Mouse (Mus musculus): ENCODE measurements around the gene Asb16. TPM values are rescaled to one million over a fixed set of nuclear protein-coding genes. Genes with fewer than 3 reads are reported as not detected.

Gene Asb16
- polyA plus RNA-seq, 1 experiment, result 0.70 TPM

GRCm38 (mm10) chr11:102309821-102310617 is 41.5 kb downstream of the Asb16 start:
- Histone ChIP-seq H3K27ac (ENCODE audit: insufficient read depth, low read depth, low read length) (no peak overlapping the region), H3K4me3 (ENCODE audit: insufficient read depth, low read depth, low read length) (peak overlapping the region; percentile 30; the same call in 1 of the 2 replicates), H3K27me3 (replicated peaks; ENCODE audit: control insufficient read depth, insufficient read depth, low read length) (no peaks in the 10 kb centered on the region), H3K36me3 (ENCODE audit: control insufficient read depth, insufficient read depth, low read length) (peaks cover 3% of the 10 kb centered on the region; the same call in 1 of the 2 replicates), H3K4me1 (ENCODE audit: control insufficient read depth, insufficient read depth, low read length) (peaks cover 19% of the 10 kb centered on the region)
- no peak for DNase-seq
- WGBS, result 83% methylated on average over 22 of the region's 22 CpGs
- no peak for TF ChIP-seq CTCF (conservative IDR thresholded peaks at IDR 0.05; ENCODE audit: insufficient read depth, insufficient read length, low read depth, low read length)
- TF ChIP-seq POLR2A (IDR thresholded peaks at IDR 0.05; ENCODE audit: low read depth, low read length), result no peak

- no peak for TF ChIP-seq CTCF (conservative IDR thresholded peaks at IDR 0.05; ENCODE audit: insufficient read depth, insufficient read length, low read depth, low read length)
- TF ChIP-seq POLR2A (IDR thresholded peaks at IDR 0.05; ENCODE audit: low read depth, low read length), result no peak
- Histone ChIP-seq H3K27me3 (replicated peaks; ENCODE audit: control insufficient read depth, insufficient read depth, low read length) (no peaks in the 10 kb centered on the region), H3K4me3 (ENCODE audit: insufficient read depth, low read depth, low read length) (peak overlapping the region; percentile 7; the same call in 1 of the 2 replicates), H3K27ac (ENCODE audit: insufficient read depth, low read depth, low read length) (peak overlapping the region; percentile 26; the same call in 1 of the 2 replicates), H3K4me1 (ENCODE audit: control insufficient read depth, insufficient read depth, low read length) (peaks cover 27% of the 10 kb centered on the region), H3K36me3 (ENCODE audit: control insufficient read depth, insufficient read depth, low read length) (peaks cover 3% of the 10 kb centered on the region; the same call in 1 of the 2 replicates)
- WGBS, result 34% methylated on average over 38 of the region's 38 CpGs
- DNase-seq, result peak; percentile 39
These were observed 42.5 kb downstream of the Asb16 start for GRCm38 (mm10) chr11:102310768-102311695.

GRCm38 (mm10) chr11:102311966-102312365 is 43.4 kb downstream of the Asb16 start:
- Histone ChIP-seq H3K27me3 (replicated peaks; ENCODE audit: control insufficient read depth, insufficient read depth, low read length) (no peaks in the 10 kb centered on the region), H3K4me1 (ENCODE audit: control insufficient read depth, insufficient read depth, low read length) (peaks cover 30% of the 10 kb centered on the region), H3K27ac (ENCODE audit: insufficient read depth, low read depth, low read length) (no peak overlapping the region), H3K36me3 (ENCODE audit: control insufficient read depth, insufficient read depth, low read length) (peaks cover under 1% of the 10 kb centered on the region; the same call in 1 of the 2 replicates), H3K4me3 (ENCODE audit: insufficient read depth, low read depth, low read length) (no peak overlapping the region)
- TF ChIP-seq CTCF (conservative IDR thresholded peaks at IDR 0.05; ENCODE audit: insufficient read depth, insufficient read length, low read depth, low read length) (no peak), POLR2A (IDR thresholded peaks at IDR 0.05; ENCODE audit: low read depth, low read length) (no peak)
- WGBS, result 91% methylated on average over 4 of the region's 4 CpGs
- no peak for DNase-seq

- no peaks in the 10 kb centered on the region; the same call in 1 of the 2 replicates for H3K36me3 ChIP-seq (ENCODE audit: control insufficient read depth, insufficient read depth, low read length)
- DNase-seq, result no peak
- WGBS, result 89% methylated on average over 6 of the region's 6 CpGs
- no peaks in the 10 kb centered on the region for H3K27me3 ChIP-seq (replicated peaks; ENCODE audit: control insufficient read depth, insufficient read depth, low read length)
- H3K4me3 ChIP-seq (ENCODE audit: insufficient read depth, low read depth, low read length), result no peak overlapping the region
- TF ChIP-seq CTCF (conservative IDR thresholded peaks at IDR 0.05; ENCODE audit: insufficient read depth, insufficient read length, low read depth, low read length), result no peak
- peaks cover 30% of the 10 kb centered on the region for H3K4me1 ChIP-seq (ENCODE audit: control insufficient read depth, insufficient read depth, low read length)
- H3K27ac ChIP-seq (ENCODE audit: insufficient read depth, low read depth, low read length), result no peak overlapping the region
These were observed 44.0 kb downstream of the Asb16 start for GRCm38 (mm10) chr11:102312586-102312985.

GRCm38 (mm10) chr11:102314321-102314720 is 45.8 kb downstream of the Asb16 start:
- Histone ChIP-seq H3K27me3 (replicated peaks; ENCODE audit: control insufficient read depth, insufficient read depth, low read length) (no peaks in the 10 kb centered on the region), H3K36me3 (ENCODE audit: control insufficient read depth, insufficient read depth, low read length) (no peaks in the 10 kb centered on the region; the same call in 1 of the 2 replicates), H3K4me1 (ENCODE audit: control insufficient read depth, insufficient read depth, low read length) (peaks cover 29% of the 10 kb centered on the region), H3K27ac (ENCODE audit: insufficient read depth, low read depth, low read length) (no peak overlapping the region), H3K4me3 (ENCODE audit: insufficient read depth, low read depth, low read length) (no peak overlapping the region)
- WGBS, result 91% methylated on average over 12 of the region's 12 CpGs
- TF ChIP-seq CTCF (conservative IDR thresholded peaks at IDR 0.05; ENCODE audit: insufficient read depth, insufficient read length, low read depth, low read length), result no peak
- TF ChIP-seq POLR2A (IDR thresholded peaks at IDR 0.05; ENCODE audit: low read depth, low read length), result no peak
- no peak for DNase-seq

- Histone ChIP-seq H3K27ac (ENCODE audit: insufficient read depth, low read depth, low read length) (peak overlapping the region; percentile 65), H3K27me3 (replicated peaks; ENCODE audit: control insufficient read depth, insufficient read depth, low read length) (no peaks in the 10 kb centered on the region), H3K4me3 (ENCODE audit: insufficient read depth, low read depth, low read length) (peak overlapping the region; percentile 61), H3K4me1 (ENCODE audit: control insufficient read depth, insufficient read depth, low read length) (peaks cover 15% of the 10 kb centered on the region; the same call in 1 of the 2 replicates), H3K36me3 (ENCODE audit: control insufficient read depth, insufficient read depth, low read length) (no peaks in the 10 kb centered on the region; the same call in 1 of the 2 replicates)
- WGBS, result 9% methylated on average over 14 of the region's 14 CpGs
- no peak for TF ChIP-seq CTCF (conservative IDR thresholded peaks at IDR 0.05; ENCODE audit: insufficient read depth, insufficient read length, low read depth, low read length)
- TF ChIP-seq POLR2A (IDR thresholded peaks at IDR 0.05; ENCODE audit: low read depth, low read length), result no peak
- DNase-seq, result peak; percentile 24
These were observed 47.4 kb downstream of the Asb16 start for GRCm38 (mm10) chr11:102315690-102316571.
